Mouse (Mus musculus) embryonic fibroblast, embryonic 13.5 days (primary cell): ENCODE data around the gene Otud7b.

Experiments used
- CTCF ChIP-seq: IDR thresholded peaks from 2 replicates; pipeline ENCODE4 v1.5.1; 2011; ENCODE audit warnings: mild to moderate bottlenecking, control low read depth, low read length, moderate library complexity, borderline replicate concordance; ENCODE audit not compliant: insufficient read depth
- POLR2A ChIP-seq: IDR thresholded peaks from 2 replicates; pipeline ENCODE4 v1.6.1; 2011; ENCODE audit warnings: low read depth, mild to moderate bottlenecking, control low read depth, low read length, moderate library complexity

DNA sequence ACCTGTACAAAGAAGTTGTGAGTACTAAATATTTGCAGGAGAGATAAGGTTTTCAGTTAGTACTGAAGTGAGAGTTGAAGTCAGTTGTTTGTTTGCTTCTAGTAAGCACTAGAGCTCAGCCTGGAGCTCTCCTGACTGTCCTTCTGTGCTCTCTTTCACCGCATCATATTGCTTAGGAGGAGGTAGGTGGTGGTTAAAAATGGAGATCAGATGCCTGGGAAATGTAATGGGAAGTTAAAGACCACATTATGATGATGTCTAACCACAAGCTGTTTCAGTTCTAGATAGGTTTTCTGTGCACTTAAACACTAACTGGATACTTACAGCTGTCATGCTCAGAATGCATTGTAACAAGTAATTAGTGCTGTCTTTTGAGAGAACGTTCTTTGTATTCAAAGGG, 13.8 kb downstream of the Otud7b start:
- TF ChIP-seq POLR2A = no peak
- TF ChIP-seq CTCF = no peak
